Mouse (Mus musculus) right cerebral cortex, adult 2 months (tissue): ENCODE results near the gene Slc7a4.
"Not testable (repeated sequence)": the region's sequence is repeated elsewhere in the genome, so short reads cannot be mapped to it uniquely, and the experiment has no call there.

Source experiments
- DNase-seq, 2 experiments: peaks; one replicate each; pipeline ENCODE4 v3.0.0; 2021 to 2022; ENCODE audit warnings: low spot score in 2 of 2

Gene Slc7a4

DNA sequence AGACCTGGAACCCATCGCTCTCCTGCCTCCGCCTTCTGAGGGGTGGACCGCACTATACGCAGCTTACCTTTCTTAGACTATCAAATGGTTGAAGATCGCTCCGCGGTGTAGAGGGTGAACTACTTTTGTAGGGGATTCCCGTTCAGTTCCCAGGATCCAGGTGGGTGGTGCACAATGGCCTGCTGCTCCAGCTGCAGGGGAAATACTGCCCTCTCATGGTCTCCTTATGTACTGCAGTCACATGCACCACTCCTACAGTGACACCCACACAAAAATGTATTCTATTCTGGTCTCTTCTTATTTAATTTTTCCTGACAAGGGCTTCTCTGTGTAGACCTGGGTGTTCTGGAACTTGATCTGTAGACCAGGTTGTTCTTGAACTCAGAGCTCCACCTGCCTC lies at the start of gene Slc7a4:
Gene Slc7a4 (minus strand): TSS at position 151 of the 400 bp plus-strand sequence.
- no peak for DNase-seq

DNA sequence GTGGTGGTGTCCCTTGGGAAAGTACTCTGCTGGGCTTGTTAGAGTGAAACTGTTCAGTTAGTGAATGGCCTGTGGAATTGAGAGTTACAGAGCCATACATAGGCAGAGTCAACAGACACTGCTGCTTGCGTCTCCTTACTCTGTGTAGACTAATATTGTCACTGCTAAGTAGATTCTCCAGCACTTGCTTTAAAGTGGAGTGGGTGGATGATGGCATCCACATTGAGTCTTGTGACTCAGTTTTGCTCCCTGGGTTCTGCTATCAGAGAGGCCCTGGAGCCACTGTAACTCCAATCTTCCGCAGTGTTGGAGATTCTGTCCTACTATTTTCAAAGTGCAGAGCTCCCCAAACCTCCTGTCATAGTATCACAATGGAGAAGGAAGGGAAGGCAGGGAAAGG lies 49.6 kb upstream of the Slc7a4 start:
- DNase-seq = no peak

DNA sequence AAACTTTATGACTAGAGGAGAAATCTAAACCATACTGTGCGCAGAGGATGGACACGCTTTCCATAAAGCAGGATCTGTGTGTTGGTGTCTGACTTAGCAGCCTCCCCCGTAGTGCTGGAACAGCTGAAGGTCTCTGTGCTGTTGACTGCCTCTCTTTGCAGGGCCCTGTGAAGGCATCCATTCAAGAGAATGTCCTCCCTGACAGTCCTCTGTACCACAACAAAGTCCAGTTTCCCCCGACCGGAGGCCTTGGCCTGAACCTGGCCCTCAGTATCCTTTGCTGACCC lies 43.2 kb upstream of the Slc7a4 start:
- no peak for DNase-seq

DNA sequence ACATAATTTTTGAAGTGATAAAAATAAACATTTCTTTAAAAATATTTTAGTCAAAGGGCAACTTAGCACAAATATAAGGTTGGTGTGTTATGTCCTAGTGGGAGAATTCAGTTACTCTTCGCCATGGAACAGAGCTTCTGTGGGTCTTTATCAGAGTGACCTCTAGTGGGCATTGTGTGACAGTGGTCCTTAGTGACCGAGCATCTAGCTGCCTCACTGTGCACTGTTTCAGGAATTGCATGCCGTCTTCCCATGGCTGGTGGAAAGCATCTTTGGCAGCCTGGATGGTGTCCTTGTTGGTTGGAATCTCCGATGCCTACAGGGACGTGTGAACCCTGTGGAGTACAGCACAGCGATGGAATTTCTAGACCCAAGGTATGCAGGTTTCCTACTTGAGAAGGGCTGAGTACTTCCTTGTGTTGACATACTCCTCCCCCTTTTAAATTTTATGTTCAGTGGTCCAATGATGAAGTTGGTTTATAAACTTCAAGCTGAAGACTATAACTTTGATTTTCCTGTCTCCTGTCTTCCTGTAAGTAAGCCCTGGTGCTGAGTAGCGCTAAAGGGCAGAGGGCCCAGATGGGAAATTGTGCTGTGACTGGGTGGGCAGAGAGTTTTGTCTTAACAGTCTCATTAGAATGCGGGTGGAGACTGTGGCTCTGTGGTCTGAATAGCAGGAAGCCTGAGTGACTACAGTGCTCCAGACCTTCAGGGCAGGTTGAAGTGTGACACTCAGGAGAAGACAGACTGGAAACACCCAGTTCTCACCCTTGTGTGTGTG lies 42.7 kb upstream of the Slc7a4 start:
- DNase-seq = no peak

DNA sequence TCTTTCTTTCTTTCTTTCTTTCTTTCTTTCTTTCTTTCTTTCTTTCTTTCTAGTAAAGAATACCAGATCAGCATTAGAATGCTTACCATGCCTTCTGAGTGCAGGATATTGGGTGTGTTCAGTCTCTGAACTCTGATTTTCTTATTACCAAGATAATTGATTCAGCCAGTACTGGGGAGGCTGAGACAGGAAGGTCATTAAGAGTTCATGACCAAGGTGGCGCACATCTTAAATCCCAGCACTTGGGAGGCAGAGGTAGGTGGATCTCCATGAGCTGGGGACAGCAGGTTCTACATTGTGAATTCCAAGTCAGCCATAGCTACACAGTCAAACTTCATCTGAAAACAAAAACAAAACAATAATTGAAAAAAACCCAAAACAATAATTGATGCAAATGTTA lies 38.9 kb upstream of the Slc7a4 start:
- no peak for DNase-seq

DNA sequence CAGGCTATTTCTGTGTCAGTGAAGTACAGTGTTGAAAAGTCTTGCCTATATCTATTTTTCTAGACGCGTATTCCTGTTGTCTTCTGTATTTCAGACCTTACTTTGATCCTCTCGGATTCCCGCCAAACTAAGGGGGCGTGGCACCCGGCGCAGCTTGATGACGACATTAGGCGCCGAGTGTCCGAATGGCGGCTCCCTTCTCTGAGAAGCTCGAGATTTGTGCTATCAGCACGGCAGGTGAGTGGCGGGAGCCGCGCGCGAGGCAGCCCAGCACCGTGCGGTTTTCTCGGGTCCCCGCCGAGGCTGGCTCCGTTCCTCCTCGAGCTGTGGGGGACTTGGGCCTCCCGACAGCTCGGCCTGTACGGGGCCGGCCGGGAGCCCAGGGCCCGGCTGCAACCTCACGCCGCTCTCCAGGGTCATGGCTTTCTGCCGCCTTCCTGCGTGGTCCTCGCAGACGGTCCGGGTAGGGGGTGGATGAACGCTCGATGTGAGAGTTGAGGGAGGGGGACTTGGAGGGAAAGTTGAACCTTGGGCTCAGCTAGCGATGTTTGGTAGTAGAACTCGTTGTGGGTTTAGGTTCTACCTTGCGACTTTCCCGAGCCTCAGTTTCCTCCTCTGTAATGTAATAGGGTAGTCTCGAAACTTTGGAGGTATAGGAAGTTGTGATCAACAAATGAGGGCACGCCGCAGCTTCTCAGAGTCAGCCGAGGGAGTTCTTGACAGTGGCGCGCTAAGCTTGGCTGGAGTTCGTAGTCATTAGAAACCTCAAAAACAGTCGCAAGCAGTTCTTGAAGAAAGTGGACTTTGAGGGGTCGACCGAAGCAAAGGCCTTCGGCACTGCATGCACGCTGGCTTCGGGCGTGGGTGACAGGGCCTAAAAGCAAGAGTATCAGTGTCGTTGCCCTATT lies 36.4 kb upstream of the Slc7a4 start, which contains the start of gene Smpd4:
Gene Smpd4 (plus strand): TSS at position 157 of the 908 bp plus-strand sequence.
- peak; percentile 91 to 94 for DNase-seq

DNA sequence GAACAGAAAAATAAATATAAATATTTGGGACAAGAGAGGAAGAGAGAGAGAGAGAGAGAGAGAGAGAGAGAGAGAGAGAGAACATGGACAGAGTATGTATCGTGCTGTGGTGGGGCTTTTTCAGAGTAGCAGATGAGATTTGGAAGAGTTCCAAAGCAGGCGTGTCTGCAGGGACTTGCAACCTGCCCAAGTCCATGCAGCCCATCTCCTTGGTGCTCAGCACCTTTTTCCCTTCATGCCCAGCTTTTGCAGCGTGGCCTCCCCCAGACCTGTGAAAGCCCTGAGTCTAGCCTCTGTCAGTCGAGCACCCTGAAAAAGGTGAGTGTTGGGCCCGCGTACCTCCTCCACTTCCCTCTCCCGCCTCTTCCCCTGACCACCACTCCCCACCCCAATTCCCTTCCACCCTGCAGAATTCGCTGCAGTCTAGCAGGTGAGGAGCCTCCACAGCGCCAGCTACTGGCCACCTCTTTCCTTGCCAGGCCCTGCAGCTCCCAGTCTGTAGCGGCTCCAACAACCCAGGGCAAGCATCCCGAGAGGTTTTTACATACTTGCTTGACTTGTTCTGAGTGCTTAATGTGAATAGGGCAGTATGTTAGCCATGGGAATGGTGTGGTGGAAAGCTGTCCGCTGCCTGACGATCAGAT lies 35.0 kb upstream of the Slc7a4 start:
- peak; percentile 63 to 68 for DNase-seq

DNA sequence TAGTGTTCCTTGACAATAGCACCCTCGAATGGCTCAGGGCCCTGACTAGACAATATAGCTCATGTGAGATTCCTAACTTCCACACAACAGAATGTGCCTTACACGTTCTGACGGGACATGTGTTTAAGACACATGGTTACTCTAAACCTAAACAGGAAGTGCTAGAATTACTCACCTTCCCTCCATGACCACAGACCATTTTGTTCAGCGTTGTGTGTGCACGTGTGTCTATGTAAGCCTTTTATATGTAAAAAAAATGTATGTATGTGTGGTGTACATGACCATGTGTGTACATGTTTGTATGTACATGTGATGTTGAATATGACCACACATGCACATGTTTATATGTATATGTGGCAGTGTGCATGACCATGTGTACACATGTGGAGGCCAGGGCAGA lies 33.2 kb upstream of the Slc7a4 start:
- DNase-seq = no peak

DNA sequence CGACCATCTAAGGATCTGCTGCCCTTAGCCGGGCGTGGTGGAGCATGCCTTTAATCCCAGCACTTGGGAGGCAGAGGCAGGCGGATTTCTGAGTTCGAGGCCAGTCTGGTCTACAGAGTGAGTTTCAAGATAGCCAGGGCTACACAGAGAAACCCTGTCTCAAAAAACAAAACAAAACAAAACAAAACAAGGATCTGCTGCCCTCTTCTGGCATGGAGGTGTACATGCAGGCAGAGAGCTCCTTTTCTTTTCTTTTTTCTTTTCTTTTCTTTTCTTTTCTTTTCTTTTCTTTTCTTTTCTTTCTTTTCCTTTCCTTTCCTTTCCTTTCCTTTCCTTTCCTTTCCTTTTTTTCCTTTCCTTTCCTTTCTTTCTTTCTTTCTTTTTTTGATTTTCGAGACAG lies 31.7 kb upstream of the Slc7a4 start:
- DNase-seq = not testable (repeated sequence)

DNA sequence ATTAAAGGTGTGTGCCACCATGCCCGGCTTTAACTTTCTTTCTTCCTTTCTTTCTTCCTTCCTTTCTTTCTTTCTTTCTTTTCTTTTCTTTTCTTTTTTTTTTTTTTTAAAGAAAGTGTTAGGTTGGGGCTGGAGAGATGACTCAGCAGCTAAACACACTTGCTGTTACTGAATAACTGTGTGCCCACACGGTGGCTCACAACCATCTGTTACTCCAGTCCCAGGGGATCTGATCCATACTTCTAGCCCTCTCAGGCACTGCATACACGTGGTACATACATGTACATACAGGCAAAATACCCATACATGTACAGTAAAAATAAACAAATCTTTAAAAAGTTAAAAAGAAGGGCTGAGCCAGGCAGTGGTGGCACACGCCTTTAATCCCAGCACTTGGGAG lies 28.4 kb upstream of the Slc7a4 start:
- peak; percentile 50 to 58 for DNase-seq

DNA sequence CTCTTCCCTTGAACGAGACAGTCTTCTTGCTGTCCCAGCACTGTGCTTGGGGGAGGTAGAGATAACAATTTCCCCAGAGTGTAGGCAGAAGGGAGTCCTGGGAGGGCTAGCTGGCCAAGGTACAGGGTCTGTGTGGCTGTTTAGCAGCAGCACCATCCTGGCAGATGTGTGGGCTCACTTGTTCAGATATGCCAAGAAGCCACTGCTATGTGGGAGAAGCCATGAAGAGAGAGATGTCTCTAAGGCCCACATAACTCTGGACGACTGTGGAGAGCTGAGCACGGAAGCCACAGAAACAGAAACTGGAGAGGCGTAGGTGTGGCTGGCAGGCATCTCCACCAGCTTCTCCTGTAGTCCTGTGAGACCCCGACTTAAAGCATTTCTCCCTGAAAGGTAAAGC lies 22.7 kb upstream of the Slc7a4 start:
- DNase-seq = peak in 1 of 2 experiments; percentile 10

DNA sequence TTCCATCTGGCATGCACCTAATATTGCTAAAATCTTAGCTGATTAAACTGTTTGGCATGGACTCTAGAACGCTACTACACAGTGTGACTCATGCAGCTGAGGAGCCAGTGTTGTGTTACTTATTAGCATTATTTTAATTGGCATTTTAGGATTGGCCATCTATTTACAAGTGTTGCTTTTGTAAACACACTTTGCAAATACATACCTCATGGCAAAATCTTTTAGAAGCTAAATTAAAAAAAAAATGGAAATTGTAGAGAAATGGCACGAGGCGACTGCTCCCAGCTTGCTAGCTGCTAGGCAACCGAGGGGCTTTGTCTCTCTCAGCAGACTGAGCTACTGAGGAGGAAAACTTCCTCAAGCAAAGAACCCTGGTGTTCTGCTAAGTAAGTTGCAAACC lies 21.9 kb upstream of the Slc7a4 start:
- DNase-seq = no peak

DNA sequence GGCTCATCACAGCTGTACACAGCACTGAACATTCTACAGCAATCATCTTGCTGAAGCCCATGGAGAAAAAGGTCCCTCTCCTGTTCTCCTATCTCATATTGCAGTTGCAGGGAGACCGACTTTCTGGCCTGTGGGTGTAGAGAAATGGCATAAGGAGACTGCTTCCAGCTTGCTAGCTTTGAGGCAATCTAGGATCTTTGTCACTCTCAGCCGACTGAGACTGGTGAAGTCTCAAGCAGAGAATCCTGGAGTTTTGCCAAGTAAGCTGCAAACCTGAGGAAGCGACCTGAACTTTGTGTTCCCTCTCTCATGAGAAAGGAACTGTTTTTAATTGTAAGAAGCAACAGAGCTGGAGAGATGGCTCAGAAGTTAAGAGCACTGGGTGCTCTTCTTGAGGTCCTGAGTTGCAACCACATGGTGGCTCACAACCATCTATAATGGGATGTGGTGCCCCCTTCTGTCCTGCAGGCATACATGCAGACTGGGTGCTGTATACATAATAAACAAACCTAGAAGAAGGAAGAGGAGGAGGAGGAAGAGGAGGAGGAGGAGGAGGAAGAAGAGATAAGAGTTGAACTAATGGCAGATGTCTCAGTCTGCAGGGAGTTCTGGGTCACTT lies 18.0 kb upstream of the Slc7a4 start:
- no peak for DNase-seq

DNA sequence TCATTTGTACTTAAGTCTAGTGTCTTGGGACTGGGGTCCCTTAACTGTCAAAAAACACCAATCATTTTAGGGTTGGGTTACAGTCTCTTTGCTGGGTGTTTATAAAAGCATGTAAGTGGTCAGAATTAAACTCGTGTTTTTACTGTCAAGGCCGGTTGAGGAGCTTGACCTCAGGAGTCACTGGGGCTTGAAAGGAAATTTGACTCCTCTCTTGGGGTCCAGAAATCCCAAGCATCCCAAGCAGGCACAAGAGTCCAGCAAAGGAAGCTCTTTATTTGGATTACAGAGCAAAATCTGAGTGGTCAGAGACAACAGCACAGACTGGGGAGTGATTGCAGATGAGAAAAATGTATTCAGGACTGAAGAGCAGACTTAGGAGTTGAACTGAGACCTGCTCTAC lies 7.7 kb upstream of the Slc7a4 start:
- DNase-seq = no peak

DNA sequence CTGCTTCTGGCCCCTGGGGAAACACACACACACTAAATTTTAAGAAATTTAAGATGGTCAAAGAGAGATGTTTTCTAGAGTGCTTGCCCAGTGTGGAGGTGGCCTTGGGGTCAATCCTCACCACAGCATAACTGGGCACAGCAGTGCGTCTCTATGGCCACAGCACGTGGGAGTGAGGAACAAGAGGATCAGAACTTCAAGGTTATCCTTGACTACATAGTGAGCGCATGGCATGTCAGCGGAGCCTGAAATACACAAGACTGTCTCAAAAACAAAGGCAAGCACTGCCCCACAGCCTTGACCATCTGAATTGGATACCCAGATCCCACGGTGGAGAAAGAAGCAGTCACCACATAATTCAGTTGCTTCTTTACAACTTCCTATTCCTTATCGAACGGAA lies 1.5 kb upstream of the Slc7a4 start:
- DNase-seq = no peak

DNA sequence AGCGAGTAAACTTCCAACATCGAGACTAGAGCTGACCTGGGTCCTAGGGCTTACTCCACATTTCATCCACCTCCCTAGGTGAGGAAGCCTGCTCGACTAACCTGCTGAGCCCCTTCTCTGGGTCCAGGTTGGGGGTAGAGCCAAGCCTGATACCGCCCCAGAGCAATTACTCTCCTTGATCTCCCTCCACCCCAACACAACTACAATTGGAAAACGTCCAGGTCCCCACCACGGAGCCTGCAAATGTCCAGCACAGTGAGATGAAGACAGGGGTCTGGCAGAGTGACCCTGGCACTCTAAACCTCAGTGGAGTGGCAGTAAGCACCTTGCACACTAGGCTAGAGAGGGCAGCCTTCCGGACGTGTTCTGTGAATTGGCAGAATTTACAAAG lies 6.2 kb downstream of the Slc7a4 start:
- no peak for DNase-seq

DNA sequence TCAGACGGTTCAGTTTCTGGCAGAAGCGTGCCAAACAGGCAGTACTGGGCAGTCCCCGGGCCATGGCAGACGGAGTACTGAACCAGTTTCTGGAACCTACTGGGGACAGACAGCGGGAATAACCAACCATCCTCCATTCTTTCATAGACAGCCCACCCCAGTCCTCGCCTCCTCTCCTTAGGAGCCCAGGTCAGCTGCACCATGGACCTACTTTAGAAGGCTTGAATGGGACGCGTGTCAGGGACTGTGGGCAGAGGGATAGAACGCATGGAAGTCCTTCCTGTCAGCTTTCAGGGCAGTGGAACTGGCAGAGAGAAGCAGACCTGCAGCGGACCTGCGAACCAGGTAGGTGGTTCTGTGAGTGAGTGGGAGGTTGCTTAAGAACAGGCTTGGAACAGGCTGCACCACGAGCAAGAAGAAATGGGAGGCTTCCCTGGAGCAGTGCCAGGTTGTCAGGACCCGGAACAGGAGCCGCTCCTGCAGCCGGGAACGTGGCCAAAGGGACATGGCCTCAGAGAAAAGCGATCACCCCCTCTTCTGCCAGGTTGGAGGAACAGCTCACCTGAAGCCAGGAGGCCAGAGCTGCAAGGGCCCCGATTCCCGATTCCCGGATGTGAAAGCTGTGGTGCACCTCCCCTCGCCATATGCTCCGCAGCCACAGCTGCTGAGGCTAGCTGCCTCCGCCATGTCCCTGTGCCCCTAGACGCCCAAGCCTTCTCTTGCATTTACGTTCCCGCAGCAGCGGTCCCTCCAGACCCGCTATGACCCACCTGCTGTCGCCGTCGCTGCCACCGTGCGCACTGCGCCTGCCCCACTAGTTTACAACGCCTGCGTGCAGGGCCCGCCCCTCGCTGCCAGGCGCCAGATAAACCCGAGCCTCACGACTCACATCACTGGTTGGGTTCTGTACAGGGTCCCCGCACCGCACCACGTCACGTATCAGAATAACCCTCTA lies 6.9 kb downstream of the Slc7a4 start:
- DNase-seq = peak; percentile 76 to 78

DNA sequence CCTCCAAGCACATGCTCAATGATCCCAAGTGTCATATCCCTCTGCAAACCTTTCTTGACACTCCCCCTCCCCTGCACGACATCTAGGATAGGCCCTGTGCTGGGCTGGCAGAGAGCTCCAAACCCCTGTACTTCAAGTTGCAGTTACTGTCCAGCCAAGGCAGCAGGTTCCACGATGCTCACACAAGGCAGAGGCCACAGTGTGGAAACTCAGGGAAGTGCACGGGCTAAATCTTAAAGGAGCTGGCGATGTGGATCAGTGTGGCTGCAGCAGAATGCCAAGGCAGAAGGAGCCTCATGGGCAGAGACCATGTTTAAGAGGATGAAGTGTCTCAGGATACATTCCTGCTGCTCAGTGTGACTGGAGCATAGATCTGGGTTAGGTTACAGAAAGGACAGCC lies 16.8 kb downstream of the Slc7a4 start:
- DNase-seq = no peak

DNA sequence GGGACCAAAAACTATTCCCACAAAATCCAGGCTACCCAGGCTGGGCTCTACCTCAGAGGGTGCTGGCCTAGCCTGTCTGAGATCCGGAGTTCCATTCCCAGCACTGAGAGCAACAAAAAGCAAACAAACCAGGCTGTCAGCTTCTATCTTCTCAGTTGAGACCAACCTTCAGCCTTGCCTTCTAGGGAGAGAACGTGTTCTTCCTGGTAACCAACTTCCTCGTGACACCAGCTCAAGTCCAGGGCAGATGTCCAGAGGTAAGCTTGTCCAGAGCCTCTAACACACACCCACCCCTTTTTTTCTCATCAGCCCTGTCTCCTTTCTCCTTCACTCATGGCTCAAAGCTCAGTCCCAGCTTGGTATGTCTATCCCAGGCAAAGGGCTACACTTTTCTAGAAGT lies 18.2 kb downstream of the Slc7a4 start:
- DNase-seq = no peak

DNA sequence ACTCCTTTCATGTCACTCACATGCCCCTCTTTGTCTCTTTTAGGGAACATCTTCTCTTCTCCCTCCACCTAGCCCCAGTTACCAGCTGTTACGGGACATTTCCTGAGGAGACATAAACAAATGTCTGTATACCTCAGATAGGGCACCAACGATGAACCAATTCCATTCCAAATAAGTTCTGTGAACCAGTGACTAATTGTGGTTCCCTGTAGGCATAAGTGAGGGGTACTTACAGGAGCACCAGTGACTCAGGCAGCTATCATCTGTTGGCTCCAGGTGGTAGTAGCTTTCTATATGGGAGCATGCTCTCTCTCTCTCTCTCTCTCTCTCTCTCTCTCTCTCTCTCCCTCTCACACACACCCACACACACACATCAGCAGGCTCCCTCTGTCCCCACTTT lies 18.8 kb downstream of the Slc7a4 start:
- no peak for DNase-seq

DNA sequence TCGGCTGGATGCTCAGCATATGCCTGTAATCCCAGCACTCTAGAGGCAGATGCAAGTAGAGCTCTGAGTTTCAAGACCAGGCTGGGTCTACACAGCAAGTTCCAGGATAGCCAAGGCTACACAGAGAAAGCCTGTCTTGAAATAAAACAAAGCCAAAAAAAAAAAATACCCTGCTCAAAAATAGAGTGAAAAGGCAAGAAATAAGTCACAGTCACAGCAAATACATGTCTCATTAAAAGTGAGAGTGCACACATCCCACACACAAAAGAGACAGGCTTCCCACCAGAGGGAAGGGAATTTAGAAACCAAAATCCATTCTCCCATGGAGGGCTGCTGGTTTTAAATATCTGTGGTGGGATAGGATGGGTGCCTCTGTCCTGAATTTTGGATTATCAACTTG lies 19.4 kb downstream of the Slc7a4 start:
- DNase-seq = no peak
